Mouse (Mus musculus) spleen, postnatal 0 days (tissue): ENCODE results near the gene Shroom4. TPM values are rescaled to one million over a fixed set of nuclear protein-coding genes. Genes with fewer than 3 reads are reported as not detected.

Experiments used
- polyA plus RNA-seq: library from polyadenylated mRNA; unstranded; fragments of >200 nt; fragmentation: Nextera tagmentation; extraction: Ambion mirVana; gene quantifications from 2 replicates; pipeline ENCODE4 v1.2.1, GENCODE M21; 2015

Shroom4 gene
- polyA plus RNA-seq: 0.20 and 0.42 TPM in 2 replicates

GRCm38 (mm10) chrX:6399626-6400397 is at the start of gene Shroom4:
Gene Shroom4 (plus strand): TSS chrX:6399854.

Other genes with a start within 250 kb of the Shroom4 start
- 0.41 and 0.52 TPM in 2 replicates for gene Nudt10, start 226.8 kb upstream of the Shroom4 start, polyA plus RNA-seq
- 0.04 and 0.05 TPM in 2 replicates for gene Bmp15, start 79.1 kb upstream of the Shroom4 start, polyA plus RNA-seq